Mouse (Mus musculus) megakaryocyte-erythroid progenitor cell, adult 5 weeks (primary cell): ENCODE data around the gene Nrm. TPM values are rescaled to one million over a fixed set of nuclear protein-coding genes. Genes with fewer than 3 reads are reported as not detected.

ENCODE experiments used
- polyA plus RNA-seq: library from polyadenylated mRNA; stranded (reverse); fragments of >175 nt; gene quantifications from 2 replicates; pipeline ENCODE4 v1.2.3, GENCODE M21; 2012

Gene Nrm
- polyA plus RNA-seq, result 36.4 and 39.2 TPM in 2 replicates

DNA sequence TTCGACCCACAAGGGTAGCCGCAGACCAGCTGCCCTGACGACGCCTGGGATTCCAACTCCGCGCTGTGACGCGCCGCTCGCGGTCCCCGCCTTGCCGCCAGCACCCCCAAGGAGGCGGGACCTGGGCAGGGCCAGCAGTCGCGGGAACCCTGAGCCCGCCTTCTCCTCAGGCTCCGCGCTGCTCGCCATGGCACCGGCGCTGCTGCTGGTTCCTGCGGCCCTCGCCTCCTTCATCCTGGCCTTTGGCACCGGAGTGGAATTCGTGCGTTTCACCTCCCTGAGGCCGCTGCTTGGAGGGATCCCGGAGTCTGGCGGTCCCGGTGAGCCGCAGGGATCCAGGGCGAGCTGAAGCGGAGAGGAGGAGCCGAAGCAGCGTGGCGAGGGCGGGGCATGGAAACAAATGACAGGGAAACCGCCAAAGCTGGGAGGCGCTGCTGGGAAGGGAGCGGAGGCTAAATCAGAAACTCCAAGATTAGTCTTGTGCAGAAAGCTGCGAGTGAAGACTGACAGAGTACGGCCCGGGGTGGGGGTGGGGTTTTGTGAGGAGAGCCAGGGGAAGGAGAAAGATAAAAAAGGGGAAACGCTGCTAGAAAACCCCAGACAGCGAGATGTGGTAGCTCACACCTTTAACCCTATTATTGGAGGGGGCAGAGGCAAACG lies at the start of gene Nrm:
Nrm (plus strand) TSS at position 121 of the 660 bp plus-strand sequence.

DNA sequence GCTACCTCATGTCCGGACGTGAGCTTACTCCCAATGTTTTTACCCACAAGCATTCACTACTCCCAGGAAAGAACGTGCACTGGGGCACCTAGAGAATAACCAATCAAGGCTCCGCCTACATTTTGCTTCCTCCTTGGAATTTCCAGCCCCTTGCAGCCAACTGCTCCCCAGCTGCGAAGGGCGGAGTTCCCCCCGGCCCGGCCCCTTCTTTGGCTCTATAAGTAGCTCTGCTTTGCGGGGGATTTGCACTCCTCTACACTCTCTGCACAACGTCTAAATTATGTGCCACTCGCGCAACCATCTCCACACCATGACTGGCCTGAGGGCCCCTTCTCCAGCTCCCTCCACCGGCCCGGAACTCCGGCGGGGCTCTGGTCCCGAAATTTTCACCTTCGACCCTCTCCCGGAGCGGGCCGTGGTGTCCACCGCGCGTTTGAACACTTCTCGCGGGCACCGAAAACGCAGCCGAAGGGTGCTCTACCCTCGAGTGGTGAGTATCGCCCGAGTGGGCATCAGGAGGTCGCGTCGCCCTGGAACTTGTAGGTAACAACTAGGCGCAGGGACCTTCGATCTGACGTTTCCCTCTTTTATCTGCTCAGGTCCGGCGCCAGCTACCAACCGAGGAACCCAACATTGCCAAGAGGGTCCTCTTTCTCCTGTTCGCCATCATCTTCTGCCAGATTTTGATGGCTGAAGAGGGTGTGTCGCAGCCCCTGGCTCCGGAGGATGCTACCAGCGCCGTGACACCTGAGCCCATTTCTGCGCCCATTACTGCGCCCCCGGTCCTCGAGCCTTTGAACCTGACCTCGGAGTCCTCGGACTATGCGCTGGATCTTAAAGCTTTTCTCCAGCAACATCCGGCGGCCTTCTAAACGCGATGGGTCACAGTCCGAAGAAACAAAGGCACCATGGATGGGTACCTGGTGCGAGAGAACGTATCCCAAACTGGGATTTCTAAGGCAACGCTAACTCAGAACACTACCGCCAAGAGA lies 39.4 kb upstream of the Nrm start, which contains the start of gene Ier3:
Ier3 (plus strand) TSS at position 246 of the 992 bp plus-strand sequence.

DNA sequence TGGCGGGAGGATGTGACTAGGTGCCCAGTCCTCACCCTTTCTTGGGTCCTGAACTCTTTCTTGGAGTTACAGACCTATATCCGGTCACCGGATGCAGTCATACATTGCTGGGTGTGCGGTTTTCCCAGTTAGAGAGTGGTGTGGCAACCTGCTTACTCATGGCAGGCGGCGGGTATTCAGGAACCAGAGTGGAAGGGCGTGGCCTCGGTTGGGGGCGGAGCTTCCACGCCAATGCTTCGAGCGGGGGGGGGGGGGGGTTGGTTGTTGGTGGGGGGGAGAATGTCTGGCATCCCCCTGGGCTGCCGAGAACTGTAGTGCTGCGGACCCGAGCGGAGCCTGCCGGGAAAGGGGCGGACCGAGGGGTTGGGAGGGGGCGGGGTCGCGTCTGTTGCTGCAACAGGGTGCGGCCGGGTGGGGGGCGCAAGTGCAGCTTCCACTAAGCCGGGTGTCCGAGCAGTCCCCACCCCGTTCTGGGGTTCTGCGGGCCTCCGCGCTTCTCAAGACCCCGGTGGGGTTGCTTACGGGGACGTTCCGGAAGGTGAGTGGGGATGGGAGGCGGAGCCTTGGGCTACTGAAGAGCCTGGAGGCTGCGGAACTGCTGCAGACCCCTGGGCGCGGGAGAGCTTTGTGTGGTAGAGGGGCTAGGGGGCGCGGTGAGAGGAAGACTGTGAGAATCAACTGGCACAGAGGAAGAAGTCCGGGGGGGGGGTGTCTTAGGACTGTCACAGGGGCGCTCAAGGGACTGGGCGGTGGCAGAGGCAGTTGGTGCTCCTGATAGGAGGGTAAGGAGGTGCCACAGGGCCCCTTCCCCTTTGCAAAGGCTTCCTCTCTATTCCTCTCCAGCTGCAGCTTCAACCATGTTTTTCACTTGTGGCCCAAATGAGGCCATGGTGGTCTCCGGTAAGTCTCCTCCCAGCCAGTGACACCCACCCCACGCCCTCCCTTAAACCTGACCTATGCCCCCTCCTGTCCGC lies 37.9 kb upstream of the Nrm start, which contains the start of gene Flot1:
Flot1 (plus strand) TSS at position 267 of the 974 bp plus-strand sequence.

DNA sequence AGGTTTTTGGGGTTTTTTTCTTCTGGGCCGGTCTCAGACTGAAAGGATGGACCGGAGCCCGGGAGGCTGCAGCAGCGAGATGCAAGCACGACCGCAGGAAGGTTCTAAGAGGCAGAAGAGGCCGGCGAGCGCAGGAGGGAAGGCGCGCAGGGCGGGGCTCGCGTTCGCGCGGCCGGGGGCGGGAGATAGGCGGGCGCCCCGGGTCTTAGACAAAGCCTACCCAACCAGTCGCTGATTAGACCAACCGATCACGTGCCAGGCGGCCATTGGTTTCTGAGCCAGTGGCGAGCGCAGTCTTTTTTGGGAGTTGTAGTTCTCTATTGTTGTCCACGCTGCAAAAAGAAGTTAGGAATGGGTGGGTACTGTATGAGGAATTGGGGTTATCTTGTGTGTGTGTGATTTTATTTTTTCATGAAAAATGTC lies 23.0 kb upstream of the Nrm start, which contains the start of gene Tubb5:
Tubb5 (minus strand) TSS at position 185 of the 423 bp plus-strand sequence.

DNA sequence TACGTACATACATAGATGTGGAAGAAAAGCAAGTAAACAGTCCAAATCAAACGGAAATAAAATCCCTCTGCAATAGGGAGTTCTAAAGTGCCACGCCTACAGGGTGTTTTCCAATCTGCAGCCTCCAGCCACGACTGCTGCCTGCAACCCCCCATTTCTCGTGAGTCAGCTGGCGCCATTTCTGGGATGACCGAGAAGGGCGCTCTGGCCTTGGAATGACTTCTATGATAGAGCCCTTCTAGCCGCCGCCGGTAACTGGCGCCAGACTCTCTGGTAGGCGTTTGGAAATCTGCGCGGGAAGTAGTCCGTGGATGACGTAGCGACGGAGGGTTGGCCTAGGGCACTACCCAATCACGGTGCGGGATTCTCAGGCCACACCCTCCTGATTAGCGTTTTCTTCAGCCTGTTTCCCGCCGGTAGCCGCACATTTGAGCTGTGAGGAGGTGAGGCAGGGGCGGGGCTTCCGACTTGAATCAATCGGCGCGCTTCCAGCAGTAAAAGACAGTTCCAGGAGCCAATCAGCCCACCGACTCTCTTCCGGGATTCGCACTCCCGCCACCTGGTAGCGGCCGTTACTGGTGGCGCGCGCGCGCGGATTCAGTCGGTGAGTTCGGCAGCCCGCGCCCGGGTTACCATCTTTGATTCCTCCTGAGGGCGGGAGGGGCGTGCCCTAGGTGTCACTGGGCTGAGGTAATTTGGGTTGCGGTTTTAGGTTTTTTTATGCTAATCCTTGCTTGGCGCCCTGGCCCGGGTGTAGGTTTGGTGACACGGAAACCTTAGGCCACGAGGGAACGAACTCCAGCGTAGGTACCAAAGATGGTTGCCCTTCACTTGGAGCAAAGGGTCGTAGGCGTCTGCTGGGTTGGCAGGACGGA lies 19.8 kb upstream of the Nrm start, which contains the start of gene Mdc1:
Mdc1 (plus strand) TSS at position 440 of the 875 bp plus-strand sequence.

DNA sequence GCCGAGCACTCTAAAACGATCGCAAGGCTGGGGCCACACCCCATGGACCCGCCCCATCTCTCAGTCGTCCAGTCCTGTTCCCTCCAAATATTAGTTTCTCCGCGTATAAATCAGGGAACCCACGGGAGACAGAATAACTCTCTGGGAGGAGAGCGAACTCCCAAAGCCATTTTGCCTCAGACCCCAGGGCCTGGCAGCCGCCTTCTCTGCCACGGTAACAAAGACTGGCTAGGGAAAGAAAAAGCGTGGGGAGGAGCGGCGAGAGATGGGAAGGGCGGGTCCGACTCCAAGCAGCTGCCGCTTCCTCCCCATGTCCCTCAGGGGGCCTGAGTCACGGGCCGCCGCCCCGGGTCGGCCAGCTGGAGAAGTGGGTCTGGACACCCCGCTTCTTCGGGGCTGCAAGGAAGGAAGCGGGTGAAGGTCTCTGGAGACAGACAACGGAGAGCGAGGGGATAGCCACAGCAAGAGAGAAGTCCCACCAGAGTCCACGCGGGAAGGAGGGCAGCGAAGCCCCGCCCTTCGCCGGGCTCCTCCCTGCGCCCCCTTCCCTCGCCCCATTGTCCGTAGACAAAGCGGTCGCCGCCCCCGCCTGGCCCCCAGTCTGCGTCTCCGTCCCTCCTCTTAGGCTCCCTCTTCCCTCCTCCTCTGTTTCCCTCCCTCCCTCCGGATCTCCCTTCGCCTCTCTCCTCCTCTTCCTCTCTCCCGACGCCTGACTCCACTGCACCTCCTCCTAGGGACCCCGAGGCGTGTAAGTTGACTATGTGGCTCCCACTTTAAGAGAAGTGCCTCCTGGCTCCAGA lies 4.6 kb downstream of the Nrm start, which contains the start of gene Ppp1r18:
Ppp1r18 (plus strand) TSS at position 113 of the 800 bp plus-strand sequence.

DNA sequence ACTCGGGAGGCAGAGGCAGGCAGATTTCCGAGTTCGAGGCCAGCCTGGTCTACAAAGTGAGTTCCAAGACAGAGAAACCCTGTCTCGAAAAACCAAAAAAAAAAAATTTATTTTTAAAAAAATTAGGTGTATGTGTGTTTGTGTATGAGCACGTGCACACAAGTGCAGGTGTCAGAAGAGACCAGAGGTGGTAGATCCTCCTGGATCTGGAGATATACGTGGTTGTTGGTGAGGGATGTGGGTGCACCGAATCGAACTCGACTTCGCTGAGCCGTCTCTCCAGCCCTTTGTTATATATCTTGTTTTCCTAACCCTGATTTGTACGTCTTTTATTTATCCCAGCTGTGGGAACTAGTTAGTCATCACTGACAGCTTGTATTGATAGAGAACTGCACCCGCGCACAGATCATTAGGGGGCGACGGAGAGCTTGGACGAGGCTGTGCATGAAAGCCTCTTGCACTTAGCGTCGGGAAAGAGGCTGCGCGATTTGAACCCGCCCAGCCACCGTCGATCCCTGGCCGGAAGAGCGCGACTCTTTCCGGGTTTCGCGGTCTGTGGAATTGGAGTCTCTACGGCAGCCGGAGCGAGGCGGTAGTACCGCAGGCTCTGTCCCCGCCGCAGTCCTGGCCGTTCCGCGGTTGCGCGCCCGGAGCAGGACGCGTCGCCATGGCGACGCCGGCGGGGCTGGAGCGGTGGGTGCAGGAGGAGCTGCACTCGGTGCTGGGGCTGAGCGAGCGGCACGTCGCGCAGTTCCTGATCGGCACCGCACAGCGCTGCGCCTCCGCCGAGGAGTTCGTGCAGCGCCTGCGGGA lies 18.3 kb downstream of the Nrm start, which contains the start of gene Dhx16:
Dhx16 (plus strand) TSS at position 575 of the 813 bp plus-strand sequence.

DNA sequence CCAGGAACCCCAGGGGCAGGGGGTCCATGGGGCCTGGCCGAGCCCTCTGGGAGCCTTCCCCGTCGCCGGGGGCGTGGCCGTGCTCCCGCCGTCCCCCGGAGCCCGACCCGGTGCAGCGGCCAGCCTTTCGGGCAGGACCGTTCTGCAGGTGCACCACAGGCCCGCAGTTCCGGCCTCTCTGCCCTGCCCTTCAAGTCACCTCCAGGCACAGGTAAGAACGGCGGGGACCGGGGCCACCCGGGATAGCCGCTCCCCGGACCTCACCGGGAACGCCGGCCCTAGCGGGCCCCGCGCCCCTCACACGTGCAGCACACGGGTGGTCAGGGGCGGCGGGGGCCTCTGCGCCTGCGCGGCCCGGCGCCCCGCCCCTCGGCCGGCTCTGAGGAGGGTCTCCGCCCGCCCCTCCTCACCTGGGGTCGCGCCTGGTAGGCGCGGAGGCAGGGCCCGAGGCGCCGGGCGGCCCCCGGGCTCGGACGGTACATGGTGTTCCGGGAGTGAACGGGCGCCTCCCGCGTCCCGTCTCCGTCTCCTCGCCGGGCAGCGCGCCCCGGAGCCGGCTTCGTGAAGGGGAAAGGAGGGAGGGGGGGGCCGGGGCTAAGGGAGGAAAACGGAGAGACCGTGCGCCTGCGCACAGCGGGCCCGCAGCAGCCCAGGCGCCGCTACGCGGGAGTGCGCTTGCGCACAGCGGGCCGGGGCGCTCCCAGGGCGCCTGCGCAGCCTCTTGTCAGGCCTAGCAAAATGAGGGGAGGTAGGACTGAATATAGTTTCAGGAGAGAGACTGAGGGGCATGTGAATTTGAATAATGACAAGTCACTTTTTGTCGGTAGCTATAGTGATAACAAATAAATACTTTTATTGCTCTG lies 35.9 kb downstream of the Nrm start, which contains the start of gene 2310061I04Rik:
2310061I04Rik (minus strand) TSS at position 651 of the 863 bp plus-strand sequence.

DNA sequence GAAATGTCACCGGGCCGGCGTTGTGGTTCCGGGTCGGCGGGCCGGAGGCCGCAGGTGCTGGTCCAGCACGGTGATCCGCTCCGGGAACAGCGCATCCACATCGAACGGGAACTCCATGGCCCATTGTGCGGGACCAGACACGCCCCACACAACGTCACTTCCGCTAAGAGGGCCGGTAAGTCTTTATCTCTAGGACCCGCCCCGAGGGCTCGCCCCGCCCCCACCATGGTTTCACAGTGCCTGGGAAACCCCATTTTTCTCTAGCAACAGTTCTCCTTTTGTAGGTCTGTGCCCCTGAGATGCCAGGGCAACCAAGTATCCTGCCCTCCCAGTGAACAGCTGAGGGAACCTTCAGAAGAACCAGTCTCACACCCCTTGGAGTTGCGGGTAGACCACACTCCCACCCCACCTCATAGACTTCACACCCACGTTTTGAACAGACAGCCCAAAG lies 48.8 kb downstream of the Nrm start, which contains the start of gene Atat1:
Atat1 (minus strand) TSS at position 157 of the 451 bp plus-strand sequence.

Other genes starting within 250 kb of the Nrm start
- not detected in 2 replicates for gene Gm9573, start 234.7 kb upstream of the Nrm start, polyA plus RNA-seq
- not detected in 2 replicates for gene Mucl3, start 217.6 kb upstream of the Nrm start, polyA plus RNA-seq
- gene Vars2, start 193.7 kb upstream of the Nrm start, polyA plus RNA-seq, result 112 TPM in 2 replicates
- 41.9 and 44.9 TPM in 2 replicates for gene Gtf2h4, start 187.6 kb upstream of the Nrm start, polyA plus RNA-seq
- 0.49 and 0.79 TPM in 2 replicates for gene Ddr1, start 156.7 kb upstream of the Nrm start, polyA plus RNA-seq
- 131 and 159 TPM in 2 replicates for gene Ier3, start 39.6 kb upstream of the Nrm start, polyA plus RNA-seq
- 86.8 and 112 TPM in 2 replicates for gene Flot1, start 38.1 kb upstream of the Nrm start, polyA plus RNA-seq
- gene Tubb5, start 23.0 kb upstream of the Nrm start, polyA plus RNA-seq, result 310 and 318 TPM in 2 replicates
- 20.6 and 21.4 TPM in 2 replicates for gene Mdc1, start 19.8 kb upstream of the Nrm start, polyA plus RNA-seq
- gene Ppp1r18, start 4.3 kb downstream of the Nrm start, polyA plus RNA-seq, result 108 and 116 TPM in 2 replicates
- gene Dhx16, start 18.5 kb downstream of the Nrm start, polyA plus RNA-seq, result 55.5 and 78.6 TPM in 2 replicates
- gene 2310061I04Rik, start 36.1 kb downstream of the Nrm start, polyA plus RNA-seq, result 115 and 120 TPM in 2 replicates
- 20.1 and 28.3 TPM in 2 replicates for gene Atat1, start 48.8 kb downstream of the Nrm start, polyA plus RNA-seq
- gene Mrps18b, start 55.1 kb downstream of the Nrm start, polyA plus RNA-seq, result 7.6 and 13.3 TPM in 2 replicates
- 37.9 and 38.9 TPM in 2 replicates for gene Ppp1r10, start 55.1 kb downstream of the Nrm start, polyA plus RNA-seq
- gene Abcf1, start 108.4 kb downstream of the Nrm start, polyA plus RNA-seq, result 147 and 199 TPM in 2 replicates
- 103 and 140 TPM in 2 replicates for gene Gnl1, start 118.5 kb downstream of the Nrm start, polyA plus RNA-seq
- 43.9 and 60.7 TPM in 2 replicates for gene Prr3, start 118.9 kb downstream of the Nrm start, polyA plus RNA-seq
- gene H2-T24, start 159.2 kb downstream of the Nrm start, polyA plus RNA-seq, result 0.94 and 2.0 TPM in 2 replicates
- gene H2-T23, start 171.5 kb downstream of the Nrm start, polyA plus RNA-seq, result 172 and 205 TPM in 2 replicates
- gene H2-T22, start 181.4 kb downstream of the Nrm start, polyA plus RNA-seq, result 22.4 and 24.0 TPM in 2 replicates
- gene Gm6034, start 181.6 kb downstream of the Nrm start, polyA plus RNA-seq, result 0.03 TPM in 1 of 2 replicates, not detected in the other
- 0.09 TPM in 1 of 2 replicates, not detected in the other for gene Gm11127, start 197.1 kb downstream of the Nrm start, polyA plus RNA-seq